Mouse (Mus musculus) thymus, adult 2 months (tissue): ENCODE measurements around the gene Zranb3.

Experiments
- CTCF ChIP-seq: fragments of 200-500 bp; IDR thresholded peaks from 2 replicates; pipeline ENCODE4 v1.5.1; 2012; ENCODE audit warnings: mild to moderate bottlenecking, control low read depth, low read length, moderate library complexity, borderline replicate concordance; ENCODE audit not compliant: control insufficient read depth, poor library complexity, insufficient read depth; ENCODE audit errors: extremely low read depth
- POLR2A ChIP-seq: fragments of 200-500 bp; IDR thresholded peaks from 2 replicates; pipeline ENCODE4 v1.6.1; 2012; ENCODE audit warnings: mild to moderate bottlenecking, low read length, control low read depth, moderate library complexity; ENCODE audit not compliant: control insufficient read depth, poor library complexity, insufficient read depth; ENCODE audit errors: extremely low read depth

GRCm38 (mm10) chr1:127988246-127988645 lies 114.6 kb downstream of the Zranb3 start:
- TF ChIP-seq CTCF (no peak), POLR2A (no peak)
